Mouse (Mus musculus) ES-E14 (cell line): Measurements from ENCODE around the gene Hspb3.

Experiments
- CHD2 ChIP-seq: IDR thresholded peaks from 2 replicates; pipeline ENCODE4 v1.6.1; 2014; ENCODE audit warnings: mild to moderate bottlenecking, low read depth, low read length, inconsistent platforms
- HCFC1 ChIP-seq: IDR thresholded peaks from 2 replicates; pipeline ENCODE4 v1.6.1; 2012; ENCODE audit warnings: low read length, inconsistent platforms, borderline replicate concordance; ENCODE audit not compliant: insufficient read depth
- MAFK ChIP-seq: IDR thresholded peaks from 2 replicates; pipeline ENCODE4 v1.6.1; 2014; ENCODE audit warnings: mild to moderate bottlenecking, low read depth, low read length, inconsistent platforms; ENCODE audit not compliant: insufficient read depth
- ZC3H11A ChIP-seq: IDR thresholded peaks from 2 replicates; pipeline ENCODE4 v1.6.1; 2012; ENCODE audit warnings: low read depth, mild to moderate bottlenecking, inconsistent platforms, low read length, borderline replicate concordance
- ZNF384 ChIP-seq: IDR thresholded peaks from 2 replicates; pipeline ENCODE4 v1.6.1; 2012; ENCODE audit warnings: low read depth, low read length, inconsistent platforms

DNA sequence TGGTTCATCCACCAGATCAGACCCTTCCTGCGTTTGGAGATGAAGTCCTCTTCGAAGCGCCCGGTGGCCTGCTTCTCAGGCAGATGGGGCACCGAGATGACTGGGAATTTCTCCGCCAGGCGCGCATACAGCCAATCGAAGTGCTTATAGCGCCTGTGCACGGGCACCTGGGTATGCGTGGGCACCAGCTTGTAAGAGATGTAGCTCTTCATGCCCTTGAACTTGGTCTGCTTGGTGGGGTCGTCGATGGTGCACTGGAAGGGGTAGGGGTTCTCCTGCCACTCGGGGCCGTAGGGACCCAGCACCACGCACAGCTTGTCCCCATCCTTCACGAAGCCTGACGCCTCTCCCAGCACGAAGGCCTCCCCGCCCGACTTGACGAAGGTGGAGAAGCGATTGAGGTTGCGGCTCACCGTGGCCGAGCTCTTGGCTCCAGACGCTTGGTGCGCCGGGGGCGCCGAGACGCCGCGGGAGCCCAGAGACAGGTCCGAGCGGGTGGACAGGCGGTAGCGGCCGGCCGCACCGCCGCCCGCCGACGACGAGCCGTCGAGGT is 46.1 kb downstream of the Hspb3 start:
- TF ChIP-seq ZC3H11A (no peak), MAFK (no peak), CHD2 (no peak), HCFC1 (no peak), ZNF384 (no peak)
